In genomic region chr16:33130731-33131130, GRCm38 (mm10) we compare ENCODE assay signal across 8 mouse cellular contexts. TPM values are rescaled to one million over a fixed set of nuclear protein-coding genes. Genes with fewer than 3 reads are reported as not detected.
A peak's percentile ranks its signal among the peaks of the same experiment; 100 is the strongest.
DNase-seq lines count a peak whose midpoint lies in the region; ATAC-seq and TF ChIP-seq lines count a peak whose summit lies in the region.

No protein-coding gene starts in this region.

- ATAC-seq in hindbrain, postnatal 0 days, result 0 out of 2 replicates have a peak, but pooled peaks have one; percentile 24
- no peak for ATAC-seq in hindbrain, embryonic 16.5 days
- peak; percentile 85 for ATAC-seq in lung, postnatal 0 days
- ATAC-seq in monocyte, adult 5-6 weeks (replicated peaks; ENCODE audit: insufficient number of reproducible peaks, low FRiP score, low TSS enrichment, poor library complexity, severe bottlenecking), result no peak

- no peaks in the 10 kb centered on the region for H3K4me1 ChIP-seq in hindbrain, postnatal 0 days (ENCODE audit: insufficient read depth, low read length)
- H3K4me1 ChIP-seq in hindbrain, embryonic 16.5 days (ENCODE audit: control insufficient read depth, insufficient read depth, low read depth, low read length), result no peaks in the 10 kb centered on the region
- H3K4me1 ChIP-seq in lung, postnatal 0 days (ENCODE audit: insufficient read depth, low read depth, low read length), result no peaks in the 10 kb centered on the region

- 50% methylated on average over 4 of the region's 4 CpGs for WGBS in hindbrain, postnatal 0 days
- WGBS in hindbrain, embryonic 16.5 days, result 48% methylated on average over 4 of the region's 4 CpGs
- WGBS in lung, postnatal 0 days, result 15% methylated on average over 4 of the region's 4 CpGs

- peak; percentile 12 for DNase-seq in hindbrain, postnatal 0 days (ENCODE audit: low spot score)
- DNase-seq in NIH3T3 (ENCODE audit: low read depth), result peak; percentile 87
- peak; percentile 64 for DNase-seq in gastrocnemius, adult 2 months
- peak; percentile 85 for DNase-seq in lung, postnatal 0 days (ENCODE audit: low spot score)
- DNase-seq in kidney, postnatal 4 days, result no peak
- DNase-seq in spleen, postnatal 10 days (ENCODE audit: low spot score in 2 of 2), result no peak

- no peak for TF ChIP-seq EP300 in lung, postnatal 0 days (IDR thresholded peaks at IDR 0.05)

- no peak overlapping the region for H3K9ac ChIP-seq in hindbrain, postnatal 0 days (replicated peaks; ENCODE audit: low read length)
- no peak overlapping the region for H3K9ac ChIP-seq in hindbrain, embryonic 16.5 days (ENCODE audit: low read depth, low read length)
- no peak overlapping the region for H3K9ac ChIP-seq in lung, postnatal 0 days (replicated peaks; ENCODE audit: low read depth)

- no peak overlapping the region for H3K27ac ChIP-seq in hindbrain, postnatal 0 days
- H3K27ac ChIP-seq in hindbrain, embryonic 16.5 days (ENCODE audit: low read depth, low read length), result no peak overlapping the region
- H3K27ac ChIP-seq in gastrocnemius, adult 2 months, result peak overlapping the region; percentile 41; the same call in 1 of the 2 replicates
- H3K27ac ChIP-seq in lung, postnatal 0 days (ENCODE audit: low read length), result no peak overlapping the region

- intact Hi-C loops in gastrocnemius, adult 2 months (cut with DNase I), result no loop called here

- TF ChIP-seq CTCF in hindbrain, postnatal 0 days (IDR thresholded peaks at IDR 0.05; ENCODE audit: low read depth), result no peak
- no peak for TF ChIP-seq CTCF in gastrocnemius, adult 2 months (IDR thresholded peaks at IDR 0.05)
- no peak for TF ChIP-seq CTCF in lung, postnatal 0 days (IDR thresholded peaks at IDR 0.05)

- H3K4me2 ChIP-seq in hindbrain, postnatal 0 days (ENCODE audit: low read depth, low read length), result no peak overlapping the region
- H3K4me2 ChIP-seq in hindbrain, embryonic 16.5 days (ENCODE audit: low read length), result no peak overlapping the region
- H3K4me2 ChIP-seq in lung, postnatal 0 days (replicated peaks; ENCODE audit: low read depth, low read length), result no peak overlapping the region

- H3K9me3 ChIP-seq in hindbrain, postnatal 0 days (ENCODE audit: low read length), result no peaks in the 10 kb centered on the region
- H3K9me3 ChIP-seq in hindbrain, embryonic 16.5 days (ENCODE audit: control insufficient read depth, low read length), result no peaks in the 10 kb centered on the region
- no peaks in the 10 kb centered on the region for H3K9me3 ChIP-seq in lung, postnatal 0 days (ENCODE audit: low read length)

- H3K27me3 ChIP-seq in hindbrain, postnatal 0 days (ENCODE audit: insufficient read depth, low read length), result no peaks in the 10 kb centered on the region
- no peaks in the 10 kb centered on the region for H3K27me3 ChIP-seq in hindbrain, embryonic 16.5 days (replicated peaks; ENCODE audit: control insufficient read depth, insufficient read depth, low read length)
- no peaks in the 10 kb centered on the region for H3K27me3 ChIP-seq in lung, postnatal 0 days (replicated peaks; ENCODE audit: insufficient read depth, low read length)

- no peak overlapping the region for H3K4me3 ChIP-seq in hindbrain, postnatal 0 days (ENCODE audit: low read length)
- no peak overlapping the region for H3K4me3 ChIP-seq in hindbrain, embryonic 16.5 days (ENCODE audit: low read length)
- H3K4me3 ChIP-seq in gastrocnemius, adult 2 months, result no peak overlapping the region
- H3K4me3 ChIP-seq in lung, postnatal 0 days (ENCODE audit: low read depth, low read length), result no peak overlapping the region

- no peaks in the 10 kb centered on the region for H3K36me3 ChIP-seq in hindbrain, postnatal 0 days (ENCODE audit: insufficient read depth, low read length)
- no peaks in the 10 kb centered on the region for H3K36me3 ChIP-seq in hindbrain, embryonic 16.5 days (ENCODE audit: control insufficient read depth, insufficient read depth, low read length)
- H3K36me3 ChIP-seq in lung, postnatal 0 days (ENCODE audit: insufficient read depth, low read length), result no peaks in the 10 kb centered on the region

RNA-seq across cellular contexts. Expression of gene Osbpl11, which starts 54.1 kb away (rescaled TPM):
- total RNA-seq in hindbrain, postnatal 0 days (2014; rRNA removed), result 23.6 and 25.0 TPM in 2 replicates
- 10.8 and 10.9 TPM in 2 replicates for polyA plus RNA-seq in hindbrain, postnatal 0 days (2015; fragmentation: Nextera tagmentation; extraction: Ambion mirVana)
- 11.7 and 15.3 TPM in 2 replicates for polyA plus RNA-seq in hindbrain, embryonic 16.5 days (2015; fragmentation: Nextera tagmentation; extraction: Ambion mirVana)
- total RNA-seq in gastrocnemius, adult 2 months (2021), result 10 to 100 TPM; 15.5 to 15.6 TPM
- 12.6 and 13.6 TPM in 2 replicates for polyA plus RNA-seq in lung, postnatal 0 days (2015; fragmentation: Nextera tagmentation; extraction: Ambion mirVana)
- 28.0 to 41.0 TPM (median 29.8 TPM) in 3 replicates for total RNA-seq in monocyte, adult 5-6 weeks (2017)

Comparison
In these comparisons a context has a peak if more than half of its experiments do, and no peak if none do; other contexts are left out.
1. ATAC-seq: peak in hindbrain, postnatal 0 days (single experiment) and lung, postnatal 0 days (single experiment); none in hindbrain, embryonic 16.5 days (single experiment) and monocyte, adult 5-6 weeks (single experiment).
2. DNase-seq: peak in hindbrain, postnatal 0 days (single experiment), NIH3T3 (single experiment), gastrocnemius, adult 2 months (single experiment) and lung, postnatal 0 days (single experiment); none in kidney, postnatal 4 days (0 of 2) and spleen, postnatal 10 days (0 of 2).